Mouse (Mus musculus) gastrocnemius, adult 2 months (tissue): Measurements from ENCODE around the gene Il12rb1. TPM values are rescaled to one million over a fixed set of nuclear protein-coding genes. Genes with fewer than 3 reads are reported as not detected.

Experiments used
- DNase-seq: peaks from one replicate; pipeline ENCODE4 v3.0.0; 2022
- H3K27ac ChIP-seq: fragments of 200-600 bp; 2 replicates; pipeline ENCODE4 v1.8.1; 2022; ENCODE audit warnings: mild to moderate bottlenecking
- H3K4me3 ChIP-seq: fragments of 200-600 bp; 2 replicates; pipeline ENCODE4 v1.8.1; 2022; ENCODE audit warnings: mild to moderate bottlenecking, moderate library complexity
- CTCF ChIP-seq: fragments of 200-600 bp; IDR thresholded peaks from 2 replicates; pipeline ENCODE4 v1.8.1; 2022; ENCODE audit warnings: antibody characterized with exemption, mild to moderate bottlenecking, moderate library complexity
- intact Hi-C: fragments of 180-260 bp; cut with DNase I; formaldehyde crosslinking; loops from one replicate; pipeline ENCODE4 v1.15.1; 2025
- total RNA-seq, 2 experiments: library from RNA; stranded (reverse); gene quantifications; 2 replicates each; pipeline ENCODE4 v1.2.3; 2021

The Il12rb1 gene
- total RNA-seq, 2 experiments from 2014 or later, result not detected

GRCm38 (mm10) chr8:70767503-70767902 lies 40.7 kb upstream of the Il12rb1 start:
- H3K27ac ChIP-seq, result peak overlapping the region; percentile 84
- no peak for TF ChIP-seq CTCF

DNA sequence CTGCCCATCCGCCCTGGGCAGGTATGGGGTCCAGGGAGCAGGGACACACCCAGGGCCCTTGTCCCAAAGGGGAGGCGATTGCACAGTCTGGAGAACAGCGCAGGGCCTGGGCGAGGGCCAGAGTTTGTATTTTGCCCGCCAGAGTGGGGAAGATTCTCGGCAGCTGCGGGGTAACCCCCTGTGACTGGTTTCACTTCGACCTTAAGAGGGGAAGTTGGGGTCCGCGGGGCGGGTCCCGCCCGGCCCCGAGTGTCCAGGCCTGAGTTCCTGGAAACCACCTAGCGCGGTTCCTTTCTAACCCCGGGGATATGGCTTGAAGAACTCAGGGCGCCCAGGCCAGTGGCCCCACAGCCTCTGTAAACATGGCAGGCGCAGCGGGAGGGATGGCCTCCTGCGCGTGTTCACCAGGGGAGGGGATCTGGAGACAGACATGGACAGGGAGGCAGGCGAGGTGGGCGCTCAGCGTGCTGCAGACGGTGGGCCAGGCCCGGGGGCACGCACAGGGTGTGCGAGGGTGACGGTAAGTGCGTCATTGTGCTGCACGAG lies 39.9 kb upstream of the Il12rb1 start:
- H3K4me3 ChIP-seq, result no peak overlapping the region
- peak; percentile 47 for DNase-seq
- intact Hi-C loops, result loop anchor here (5.0 kb wide), 1 partner anchor 74 kb away; no protein-coding TSS in a partner anchor
- no peak overlapping the region for H3K27ac ChIP-seq
- TF ChIP-seq CTCF, result no peak

More at GRCm38 (mm10) chr8:70767503-70767902, 40.7 kb upstream of the Il12rb1 start:
- intact Hi-C loops, result loop anchor here (5.0 kb wide), 1 partner anchor 75 kb away; no protein-coding TSS in a partner anchor
- DNase-seq, result no peak
- H3K4me3 ChIP-seq, result no peak overlapping the region

DNA sequence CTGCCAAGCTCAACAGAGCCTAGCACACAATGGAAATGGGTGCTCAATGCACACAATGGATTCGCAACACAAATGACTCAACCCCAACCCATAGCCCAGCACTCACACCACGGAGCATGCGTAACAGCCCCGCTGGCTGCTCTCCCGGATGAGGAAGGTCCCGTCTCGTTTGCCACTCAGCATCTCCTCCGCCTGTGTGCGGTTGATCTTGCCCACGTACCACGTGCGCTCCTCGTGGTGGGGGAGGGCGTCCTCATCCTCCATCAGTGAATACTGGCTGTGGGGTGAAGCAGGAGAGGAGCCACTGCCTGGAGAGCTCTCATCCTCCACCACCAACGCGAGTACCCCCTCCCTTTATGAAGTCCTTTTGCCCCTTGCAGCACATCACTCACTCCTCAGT lies 39.3 kb upstream of the Il12rb1 start:
- intact Hi-C loops, result loop anchor here (1.0 to 5.0 kb wide), 2 partner anchors 49 to 73 kb away; no protein-coding TSS in a partner anchor
- Histone ChIP-seq H3K27ac (peak overlapping the region; percentile 35; the same call in 1 of the 2 replicates), H3K4me3 (no peak overlapping the region)
- peak; percentile 42 for DNase-seq
- TF ChIP-seq CTCF, result no peak

GRCm38 (mm10) chr8:70769359-70769758 lies 38.9 kb upstream of the Il12rb1 start:
- peak overlapping the region; percentile 35; the same call in 1 of the 2 replicates for H3K27ac ChIP-seq
- H3K4me3 ChIP-seq, result no peak overlapping the region
- no peak; the same call in 1 of the 2 replicates for TF ChIP-seq CTCF
- intact Hi-C loops, result loop anchor here (1.0 to 5.0 kb wide), 2 partner anchors 49 to 73 kb away; no protein-coding TSS in a partner anchor
- DNase-seq, result peak; percentile 96

GRCm38 (mm10) chr8:70769858-70770257 lies 38.4 kb upstream of the Il12rb1 start:
- intact Hi-C loops, result loop anchor here (1.0 to 5.0 kb wide), 2 partner anchors 50 to 72 kb away; no protein-coding TSS in a partner anchor
- no peak overlapping the region for H3K4me3 ChIP-seq
- no peak for DNase-seq
- no peak for TF ChIP-seq CTCF
- H3K27ac ChIP-seq, result no peak overlapping the region

- intact Hi-C loops, result no loop called here
- H3K27ac ChIP-seq, result no peak overlapping the region
Observed at GRCm38 (mm10) chr8:70770748-70771147, 37.5 kb upstream of the Il12rb1 start.

DNA sequence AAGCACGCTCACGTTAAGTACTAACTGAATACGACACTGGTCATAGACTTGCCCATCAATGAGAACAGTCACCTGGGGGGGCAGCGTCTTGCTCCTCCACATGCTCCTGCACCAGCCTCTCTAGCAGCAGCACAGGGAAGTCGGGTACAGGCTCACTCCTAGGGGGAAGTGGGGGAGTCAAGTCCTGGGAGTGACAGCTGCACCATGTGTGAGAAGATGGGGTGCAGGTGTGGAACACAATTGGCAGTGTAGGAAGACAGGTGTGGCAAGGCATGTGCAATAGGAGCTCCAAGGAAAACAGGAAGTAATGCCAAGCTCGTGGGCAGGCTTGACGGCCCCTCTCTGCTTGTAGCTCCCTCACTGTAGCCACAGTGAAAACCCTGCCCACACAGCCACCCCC lies 37.0 kb upstream of the Il12rb1 start:
- H3K4me3 ChIP-seq, result no peak overlapping the region
- no peak for DNase-seq
- TF ChIP-seq CTCF, result no peak
- H3K27ac ChIP-seq, result no peak overlapping the region
- intact Hi-C loops, result no loop called here

More at GRCm38 (mm10) chr8:70770748-70771147, 37.5 kb upstream of the Il12rb1 start:
- no peak for TF ChIP-seq CTCF
- DNase-seq, result no peak
- H3K4me3 ChIP-seq, result no peak overlapping the region

DNA sequence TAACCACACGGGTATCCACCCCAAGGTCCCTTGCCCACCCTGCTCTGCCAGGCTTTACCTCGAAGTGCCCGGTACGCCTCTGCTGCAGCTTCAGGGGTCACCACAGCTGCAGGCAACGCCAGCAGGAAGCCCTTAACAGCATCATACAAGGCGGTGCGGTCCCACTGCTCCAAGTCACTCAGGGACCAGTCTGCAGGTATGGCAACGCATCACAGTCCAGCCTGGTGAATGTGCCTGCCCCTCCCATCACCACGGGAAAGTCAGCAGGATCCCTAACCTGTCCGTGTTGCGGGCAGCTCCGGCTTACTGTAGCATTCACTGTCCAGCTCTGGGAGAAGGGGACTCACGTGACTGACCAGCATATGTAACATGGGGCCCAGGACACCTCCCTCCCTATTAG lies 36.2 kb upstream of the Il12rb1 start:
- intact Hi-C loops, result no loop called here
- TF ChIP-seq CTCF, result no peak
- Histone ChIP-seq H3K27ac (no peak overlapping the region), H3K4me3 (no peak overlapping the region)
- no peak for DNase-seq

- DNase-seq, result peak; percentile 55
- intact Hi-C loops, result loop anchor here (1.0 kb wide), 1 partner anchor 11 kb away; no protein-coding TSS in a partner anchor
- Histone ChIP-seq H3K4me3 (peak overlapping the region; percentile 89), H3K27ac (peak overlapping the region; percentile 94)
- TF ChIP-seq CTCF, result no peak
Observed at GRCm38 (mm10) chr8:70772890-70773289, 35.4 kb upstream of the Il12rb1 start.

- intact Hi-C loops, result loop anchor here (1.0 kb wide), 1 partner anchor 11 kb away; no protein-coding TSS in a partner anchor
- TF ChIP-seq CTCF, result no peak
- peak; percentile 57 for DNase-seq
- peak overlapping the region; percentile 89 for H3K4me3 ChIP-seq
- peak overlapping the region; percentile 94 for H3K27ac ChIP-seq
Observed at GRCm38 (mm10) chr8:70773410-70773809, 34.8 kb upstream of the Il12rb1 start.

DNA sequence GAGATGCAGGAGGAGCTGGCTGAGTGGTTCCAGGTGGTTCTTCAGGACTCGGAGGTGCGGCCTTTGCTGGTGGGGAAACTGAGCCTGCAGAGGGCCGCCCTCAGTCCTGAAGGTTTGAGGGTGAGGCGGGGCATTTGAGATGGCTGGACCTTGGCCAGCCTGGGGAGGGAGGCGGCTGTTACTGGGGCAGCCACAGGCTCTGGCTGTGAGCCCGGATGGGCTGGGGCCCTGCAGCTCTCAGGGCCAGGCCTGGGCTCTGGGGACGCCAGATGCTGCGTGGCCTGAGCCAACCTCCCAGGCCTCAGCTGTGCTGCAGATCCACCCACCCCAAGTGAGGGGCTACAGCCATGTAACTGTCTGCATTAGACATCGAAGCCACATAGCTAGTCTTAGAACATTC lies 34.4 kb upstream of the Il12rb1 start:
- DNase-seq, result peak; percentile 97
- intact Hi-C loops, result loop anchor here (1.0 kb wide), 1 partner anchor 12 kb away; no protein-coding TSS in a partner anchor
- Histone ChIP-seq H3K27ac (peak overlapping the region; percentile 94), H3K4me3 (peak overlapping the region; percentile 89)
- TF ChIP-seq CTCF, result no peak

- intact Hi-C loops, result no loop called here
- Histone ChIP-seq H3K27ac (peak overlapping the region; percentile 94), H3K4me3 (peak overlapping the region; percentile 89)
- TF ChIP-seq CTCF, result no peak
- peak; percentile 49 for DNase-seq
Observed at GRCm38 (mm10) chr8:70774740-70775139, 33.5 kb upstream of the Il12rb1 start.

GRCm38 (mm10) chr8:70775227-70775626 lies 33.0 kb upstream of the Il12rb1 start:
- H3K27ac ChIP-seq, result peak overlapping the region; percentile 94
- peak overlapping the region; percentile 89 for H3K4me3 ChIP-seq
- intact Hi-C loops, result no loop called here
- TF ChIP-seq CTCF, result no peak
- peak; percentile 61 for DNase-seq
